In genomic region chr3:95658236-95658867, GRCm38 (mm10) we compare ENCODE assay signal across 8 mouse cellular contexts. TPM values are rescaled to one million over a fixed set of nuclear protein-coding genes. Genes with fewer than 3 reads are reported as not detected.
DNase-seq lines count a peak whose midpoint lies in the region; ATAC-seq and TF ChIP-seq lines count a peak whose summit lies in the region.

TSS of gene Mcl1 (plus strand) at chr3:95658788.

- H3K4me1 ChIP-seq in embryonic facial prominence, embryonic 12.5 days: peaks cover 32% of the 10 kb centered on the region
- H3K4me1 ChIP-seq in kidney, adult 2 months (ENCODE audit: control insufficient read depth, insufficient read depth, low read length): peaks cover 20% of the 10 kb centered on the region
- H3K4me1 ChIP-seq in limb, embryonic 11.5 days (ENCODE audit: control insufficient read depth, insufficient read depth, low read length): peaks cover 11% of the 10 kb centered on the region
- H3K4me1 ChIP-seq in midbrain, embryonic 13.5 days (replicated peaks): peaks cover 44% of the 10 kb centered on the region
- peaks cover 11% of the 10 kb centered on the region; the same call in 1 of the 2 replicates for H3K4me1 ChIP-seq in small intestine, adult 2 months (ENCODE audit: control insufficient read depth, insufficient read depth, insufficient read length, low read length)

- peak within 1 kb of the TSS; percentile 100 for H3K9ac ChIP-seq in embryonic facial prominence, embryonic 12.5 days
- peak within 1 kb of the TSS; percentile 98 for H3K9ac ChIP-seq in limb, embryonic 11.5 days (ENCODE audit: low read length)
- peak within 1 kb of the TSS; percentile 100 for H3K9ac ChIP-seq in midbrain, embryonic 13.5 days (replicated peaks)

- peak; percentile 96 for ATAC-seq in embryonic facial prominence, embryonic 12.5 days (ENCODE audit: insufficient number of reproducible peaks, insufficient read depth, low FRiP score, low TSS enrichment)
- ATAC-seq in limb, embryonic 11.5 days (ENCODE audit: insufficient number of reproducible peaks, low FRiP score, low TSS enrichment, low read depth): peak; percentile 94
- peak; percentile 98 for ATAC-seq in midbrain, embryonic 13.5 days

- peak within 1 kb of the TSS; percentile 95 for H3K4me3 ChIP-seq in embryonic facial prominence, embryonic 12.5 days
- H3K4me3 ChIP-seq in kidney, adult 2 months (ENCODE audit: insufficient read depth, low read depth, low read length): peak within 1 kb of the TSS; percentile 94
- peak within 1 kb of the TSS; percentile 100 for H3K4me3 ChIP-seq in limb, embryonic 11.5 days (ENCODE audit: low read depth, low read length)
- H3K4me3 ChIP-seq in midbrain, embryonic 13.5 days (replicated peaks): peak within 1 kb of the TSS; percentile 98
- H3K4me3 ChIP-seq in small intestine, adult 2 months (ENCODE audit: low read depth, low read length): peak within 1 kb of the TSS; percentile 77

- no peaks in the 10 kb centered on the region for H3K27me3 ChIP-seq in embryonic facial prominence, embryonic 12.5 days
- H3K27me3 ChIP-seq in kidney, adult 2 months (replicated peaks; ENCODE audit: control insufficient read depth, insufficient read depth, low read length): no peaks in the 10 kb centered on the region
- H3K27me3 ChIP-seq in limb, embryonic 11.5 days (ENCODE audit: control insufficient read depth, insufficient read depth, low read length): no peaks in the 10 kb centered on the region
- H3K27me3 ChIP-seq in midbrain, embryonic 13.5 days: no peaks in the 10 kb centered on the region
- H3K27me3 ChIP-seq in small intestine, adult 2 months (ENCODE audit: control insufficient read depth, insufficient read depth, low read length): no peaks in the 10 kb centered on the region

- WGBS in embryonic facial prominence, embryonic 12.5 days: under 1% methylated on average over 43 of the region's 43 CpGs
- under 1% methylated on average over 43 of the region's 43 CpGs for WGBS in kidney, adult 2 months
- WGBS in limb, embryonic 11.5 days: under 1% methylated on average over 43 of the region's 43 CpGs
- WGBS in midbrain, embryonic 13.5 days: under 1% methylated on average over 43 of the region's 43 CpGs
- WGBS in small intestine, adult 2 months: 1% methylated on average over 43 of the region's 43 CpGs

- H3K4me2 ChIP-seq in embryonic facial prominence, embryonic 12.5 days (replicated peaks): peak within 1 kb of the TSS; percentile 88
- H3K4me2 ChIP-seq in limb, embryonic 11.5 days (ENCODE audit: low read depth, severe bottlenecking): peak within 1 kb of the TSS; percentile 93
- peak within 1 kb of the TSS; percentile 96 for H3K4me2 ChIP-seq in midbrain, embryonic 13.5 days (replicated peaks)

- 0 out of 2 replicates have a peak, but pooled peaks have one; percentile 3 for TF ChIP-seq CTCF in kidney, adult 2 months (conservative IDR thresholded peaks at IDR 0.05; ENCODE audit: insufficient read depth, insufficient read length, low read depth, low read length)
- no peak for TF ChIP-seq CTCF in small intestine, adult 2 months (IDR thresholded peaks at IDR 0.05; ENCODE audit: extremely low read depth, insufficient read length, insufficient replicate concordance, low read depth, low read length)

- peak; percentile 95 for DNase-seq in 3134 (ENCODE audit: extremely low read depth, insufficient read length, low spot score)
- peak; percentile 97 to 98 for DNase-seq in adrenal gland, postnatal 36 days
- DNase-seq in heart, adult 18-20 months: peak; percentile 96 to 98
- peak; percentile 97 for DNase-seq in kidney, adult 2 months
- peak; percentile 97 for DNase-seq in limb, embryonic 11.5 days (ENCODE audit: low spot score)

- peak within 1 kb of the TSS; percentile 99 for H3K27ac ChIP-seq in embryonic facial prominence, embryonic 12.5 days
- H3K27ac ChIP-seq in kidney, adult 2 months (ENCODE audit: insufficient read depth, low read depth, low read length): peak within 1 kb of the TSS; percentile 100
- H3K27ac ChIP-seq in limb, embryonic 11.5 days (replicated peaks; ENCODE audit: low read depth, low read length): peak within 1 kb of the TSS; percentile 97
- H3K27ac ChIP-seq in midbrain, embryonic 13.5 days: peak within 1 kb of the TSS; percentile 99
- H3K27ac ChIP-seq in small intestine, adult 2 months (ENCODE audit: insufficient read depth, low read depth, low read length): peak within 1 kb of the TSS; percentile 99

- peaks cover 21% of the 10 kb centered on the region for H3K36me3 ChIP-seq in embryonic facial prominence, embryonic 12.5 days
- H3K36me3 ChIP-seq in kidney, adult 2 months (ENCODE audit: control insufficient read depth, insufficient read depth, low read length): peaks cover 13% of the 10 kb centered on the region
- H3K36me3 ChIP-seq in limb, embryonic 11.5 days (ENCODE audit: control insufficient read depth, insufficient read depth, low read length): peaks cover under 1% of the 10 kb centered on the region; the same call in 1 of the 2 replicates
- H3K36me3 ChIP-seq in midbrain, embryonic 13.5 days: peaks cover 13% of the 10 kb centered on the region
- H3K36me3 ChIP-seq in small intestine, adult 2 months (ENCODE audit: control insufficient read depth, insufficient read depth, low read length): peaks cover 30% of the 10 kb centered on the region

- H3K9me3 ChIP-seq in embryonic facial prominence, embryonic 12.5 days: no peaks in the 10 kb centered on the region
- H3K9me3 ChIP-seq in limb, embryonic 11.5 days (ENCODE audit: control insufficient read depth, low read length): no peaks in the 10 kb centered on the region
- H3K9me3 ChIP-seq in midbrain, embryonic 13.5 days: no peaks in the 10 kb centered on the region

- peak; percentile 99 for TF ChIP-seq POLR2A in kidney, adult 2 months (IDR thresholded peaks at IDR 0.05; ENCODE audit: low read depth, low read length)
- TF ChIP-seq POLR2A in small intestine, adult 2 months (IDR thresholded peaks at IDR 0.05; ENCODE audit: low read depth, low read length): peak; percentile 100

RNA-seq across cellular contexts. Expression of gene Mcl1, which starts in this region (rescaled TPM):
- total RNA-seq in adrenal gland, postnatal 36 days (2021): 100 to 1,000 TPM; 199 to 227 TPM
- 69.8 and 74.0 TPM in 2 replicates for polyA plus RNA-seq in embryonic facial prominence, embryonic 12.5 days (2016; fragmentation: Nextera tagmentation; extraction: Ambion mirVana)
- total RNA-seq in heart, adult 18-20 months (2021): 100 to 1,000 TPM; 159 to 167 TPM
- 31.9 and 43.0 TPM in 2 replicates for polyA plus RNA-seq in kidney, adult 2 months (2012; rRNA removed)
- polyA plus RNA-seq in limb, embryonic 11.5 days (2014; fragmentation: Nextera tagmentation; extraction: Ambion mirVana): 63.2 and 67.9 TPM in 2 replicates
- polyA plus RNA-seq in midbrain, embryonic 13.5 days (2015; fragmentation: Nextera tagmentation; extraction: Ambion mirVana): 46.9 and 56.3 TPM in 2 replicates
- 119 and 327 TPM in 2 replicates for polyA plus RNA-seq in small intestine, adult 2 months (2012; rRNA removed)

Comparison
In these comparisons a context has a peak if more than half of its experiments do, and no peak if none do; other contexts are left out.
1. Peak in every context shown above with its lines: DNase-seq, ATAC-seq, H3K4me3 ChIP-seq and H3K27ac ChIP-seq.